Mouse (Mus musculus): ENCODE measurements around the gene Mfsd13b. TPM values are rescaled to one million over a fixed set of nuclear protein-coding genes. Genes with fewer than 3 reads are reported as not detected.
"Not testable (repeated sequence)": the region's sequence is repeated elsewhere in the genome, so short reads cannot be mapped to it uniquely, and the experiment has no call there.

Mfsd13b gene
- polyA plus RNA-seq, 1 experiment = not detected

DNA sequence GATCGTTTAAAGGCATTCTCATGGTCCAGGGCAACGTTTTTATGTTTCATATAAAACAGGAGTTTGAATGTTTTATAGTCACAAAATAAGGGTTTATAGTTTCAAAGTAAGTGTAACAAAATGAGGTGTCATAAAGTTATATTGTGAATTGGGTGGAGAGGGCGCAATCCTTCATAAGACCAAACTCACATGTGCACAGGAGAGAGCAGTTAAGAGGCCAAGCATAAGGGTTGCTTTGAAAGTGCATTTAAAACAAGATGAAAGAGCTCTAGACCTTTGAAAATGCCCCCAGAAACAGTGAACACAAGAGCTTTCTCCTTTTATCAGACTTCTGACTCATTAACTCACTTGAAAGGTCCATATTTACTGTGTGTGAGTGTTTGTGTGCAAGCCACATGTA is 44.0 kb downstream of the Mfsd13b start:
- H3K9me3 ChIP-seq (replicated peaks; ENCODE audit: control insufficient read depth, insufficient read depth, low read length, poor library complexity, severe bottlenecking) = no peaks in the 10 kb centered on the region
- H3K27ac ChIP-seq (ENCODE audit: insufficient read depth, low read length) = no peak overlapping the region
- no peaks in the 10 kb centered on the region for H3K4me1 ChIP-seq (ENCODE audit: control insufficient read depth, insufficient read depth, low read length)
- no peak overlapping the region for H3K9ac ChIP-seq (ENCODE audit: low read depth, poor library complexity, severe bottlenecking)
- H3K36me3 ChIP-seq (ENCODE audit: control insufficient read depth, insufficient read depth, low read length, poor library complexity, severe bottlenecking) = no peaks in the 10 kb centered on the region
- TF ChIP-seq POLR2A (IDR thresholded peaks at IDR 0.05; ENCODE audit: insufficient read depth, low read length) (no peak), EP300 (IDR thresholded peaks at IDR 0.05; ENCODE audit: insufficient read depth, low read depth, low read length) (no peak), CTCF (IDR thresholded peaks at IDR 0.05; ENCODE audit: low read depth, low read length) (no peak)
- no peak overlapping the region for H3K4me3 ChIP-seq (ENCODE audit: low read depth, low read length)
- H3K27me3 ChIP-seq (ENCODE audit: control insufficient read depth, insufficient read depth, low read length, poor library complexity, severe bottlenecking) = no peaks in the 10 kb centered on the region; the same call in 1 of the 2 replicates

DNA sequence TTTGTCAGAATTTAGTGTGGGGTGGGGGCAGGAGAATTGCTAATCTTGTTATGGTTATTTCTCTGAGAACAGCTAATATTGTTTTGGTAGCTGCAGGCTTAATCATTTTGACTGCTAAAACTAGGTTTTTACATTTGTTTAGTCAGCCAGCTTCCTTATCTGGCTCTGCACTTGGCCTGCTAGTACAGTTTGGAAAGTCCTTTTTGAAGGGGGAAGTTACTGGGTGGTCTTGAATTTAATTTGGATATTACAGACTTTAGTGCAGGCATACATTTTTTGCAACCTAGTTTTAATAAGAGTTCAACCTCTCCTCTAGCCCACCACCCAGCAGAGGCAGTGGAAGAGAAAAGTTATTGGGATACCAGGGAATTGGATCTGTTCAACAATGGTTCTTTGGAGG is 47.6 kb downstream of the Mfsd13b start:
- H3K27me3 ChIP-seq (ENCODE audit: control insufficient read depth, insufficient read depth, low read length, poor library complexity, severe bottlenecking); H3K4me3 ChIP-seq (ENCODE audit: low read depth, low read length); H3K27ac ChIP-seq (ENCODE audit: insufficient read depth, low read length); H3K9ac ChIP-seq (ENCODE audit: low read depth, poor library complexity, severe bottlenecking); H3K36me3 ChIP-seq (ENCODE audit: control insufficient read depth, insufficient read depth, low read length, poor library complexity, severe bottlenecking); H3K4me1 ChIP-seq (ENCODE audit: control insufficient read depth, insufficient read depth, low read length); H3K9me3 ChIP-seq (replicated peaks; ENCODE audit: control insufficient read depth, insufficient read depth, low read length, poor library complexity, severe bottlenecking): not testable (repeated sequence)

DNA sequence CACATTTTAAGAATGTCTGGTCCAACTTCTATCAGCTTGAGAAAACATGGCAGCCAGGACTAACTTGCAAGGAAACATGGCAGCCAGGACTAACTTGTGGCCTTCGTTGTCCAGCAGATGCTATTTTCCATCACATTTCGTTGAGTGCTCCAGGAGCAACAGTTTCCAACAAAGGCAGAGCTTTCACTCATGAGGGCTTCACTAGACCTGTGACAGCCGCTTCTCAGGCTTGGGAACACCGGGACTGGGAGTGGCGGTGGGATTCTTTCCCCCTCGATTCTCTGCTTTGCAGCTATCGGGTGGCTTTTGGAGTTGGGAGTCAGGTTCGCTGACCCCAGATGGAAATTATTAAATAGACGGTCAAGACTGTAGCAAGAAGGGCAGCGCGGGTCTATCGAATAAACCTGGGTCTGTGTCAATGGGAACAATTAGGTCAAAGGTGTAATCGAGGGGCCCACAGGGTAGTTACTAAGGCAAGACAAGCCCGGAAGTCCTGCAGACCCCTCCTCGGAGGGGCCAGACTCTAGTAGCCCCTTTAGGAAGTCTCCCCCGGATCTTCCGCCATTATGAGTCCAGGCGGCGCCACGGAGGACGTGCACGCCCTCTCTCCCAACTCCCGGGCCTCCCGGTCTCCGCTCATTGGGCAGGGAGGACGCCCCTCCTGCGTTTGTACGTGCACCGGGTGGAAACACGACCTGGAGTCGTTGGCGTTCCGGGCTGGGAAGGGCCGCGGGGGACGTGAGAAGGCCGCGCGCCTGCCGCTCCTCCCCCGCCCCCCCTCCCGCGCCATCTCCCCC is 51.7 kb downstream of the Mfsd13b start, which contains the start of gene Mettl9:
Gene Mettl9 (plus strand): TSS at position 590 of the 797 bp plus-strand sequence.
- Histone ChIP-seq H3K36me3 (ENCODE audit: control insufficient read depth, insufficient read depth, low read length, poor library complexity, severe bottlenecking) (no peaks in the 10 kb centered on the region), H3K4me3 (ENCODE audit: low read depth, low read length) (peak within 1 kb of the TSS; percentile 90), H3K27ac (ENCODE audit: insufficient read depth, low read length) (no peak within 1 kb of the TSS), H3K9ac (ENCODE audit: low read depth, poor library complexity, severe bottlenecking) (peak within 1 kb of the TSS; percentile 95), H3K9me3 (replicated peaks; ENCODE audit: control insufficient read depth, insufficient read depth, low read length, poor library complexity, severe bottlenecking) (no peaks in the 10 kb centered on the region), H3K4me1 (ENCODE audit: control insufficient read depth, insufficient read depth, low read length) (no peaks in the 10 kb centered on the region), H3K27me3 (ENCODE audit: control insufficient read depth, insufficient read depth, low read length, poor library complexity, severe bottlenecking) (no peaks in the 10 kb centered on the region)
- TF ChIP-seq POLR2A (IDR thresholded peaks at IDR 0.05; ENCODE audit: insufficient read depth, low read length) (peak; percentile 40), CTCF (IDR thresholded peaks at IDR 0.05; ENCODE audit: low read depth, low read length) (no peak), EP300 (IDR thresholded peaks at IDR 0.05; ENCODE audit: insufficient read depth, low read depth, low read length) (no peak)

DNA sequence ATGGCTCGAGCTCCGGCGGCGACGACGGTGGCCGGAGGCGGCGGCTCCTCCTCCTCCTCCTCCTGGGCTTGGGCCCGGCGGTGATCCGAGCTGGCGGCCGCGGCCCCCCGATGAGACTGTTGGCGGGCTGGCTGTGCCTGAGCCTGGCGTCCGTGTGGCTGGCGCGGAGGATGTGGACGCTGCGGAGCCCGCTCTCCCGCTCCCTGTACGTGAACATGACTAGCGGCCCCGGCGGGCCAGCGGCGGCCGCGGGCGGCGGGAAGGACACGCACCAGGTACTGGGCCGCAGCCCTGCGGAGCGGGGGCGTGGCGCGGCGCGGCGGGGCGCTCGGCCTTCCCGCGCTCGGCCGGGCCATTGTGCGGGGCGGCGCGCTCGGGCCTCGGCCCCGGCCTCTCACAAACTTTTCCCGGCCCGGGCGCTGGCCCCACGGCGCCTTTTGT is 52.4 kb downstream of the Mfsd13b start:
- Histone ChIP-seq H3K36me3 (ENCODE audit: control insufficient read depth, insufficient read depth, low read length, poor library complexity, severe bottlenecking) (no peaks in the 10 kb centered on the region), H3K27me3 (ENCODE audit: control insufficient read depth, insufficient read depth, low read length, poor library complexity, severe bottlenecking) (no peaks in the 10 kb centered on the region), H3K27ac (ENCODE audit: insufficient read depth, low read length) (no peak overlapping the region), H3K9ac (ENCODE audit: low read depth, poor library complexity, severe bottlenecking) (peak overlapping the region; percentile 95), H3K9me3 (replicated peaks; ENCODE audit: control insufficient read depth, insufficient read depth, low read length, poor library complexity, severe bottlenecking) (no peaks in the 10 kb centered on the region), H3K4me1 (ENCODE audit: control insufficient read depth, insufficient read depth, low read length) (no peaks in the 10 kb centered on the region), H3K4me3 (ENCODE audit: low read depth, low read length) (peak overlapping the region; percentile 90)
- no peak for TF ChIP-seq POLR2A (IDR thresholded peaks at IDR 0.05; ENCODE audit: insufficient read depth, low read length)
- no peak for TF ChIP-seq CTCF (IDR thresholded peaks at IDR 0.05; ENCODE audit: low read depth, low read length)
- no peak for TF ChIP-seq EP300 (IDR thresholded peaks at IDR 0.05; ENCODE audit: insufficient read depth, low read depth, low read length)

DNA sequence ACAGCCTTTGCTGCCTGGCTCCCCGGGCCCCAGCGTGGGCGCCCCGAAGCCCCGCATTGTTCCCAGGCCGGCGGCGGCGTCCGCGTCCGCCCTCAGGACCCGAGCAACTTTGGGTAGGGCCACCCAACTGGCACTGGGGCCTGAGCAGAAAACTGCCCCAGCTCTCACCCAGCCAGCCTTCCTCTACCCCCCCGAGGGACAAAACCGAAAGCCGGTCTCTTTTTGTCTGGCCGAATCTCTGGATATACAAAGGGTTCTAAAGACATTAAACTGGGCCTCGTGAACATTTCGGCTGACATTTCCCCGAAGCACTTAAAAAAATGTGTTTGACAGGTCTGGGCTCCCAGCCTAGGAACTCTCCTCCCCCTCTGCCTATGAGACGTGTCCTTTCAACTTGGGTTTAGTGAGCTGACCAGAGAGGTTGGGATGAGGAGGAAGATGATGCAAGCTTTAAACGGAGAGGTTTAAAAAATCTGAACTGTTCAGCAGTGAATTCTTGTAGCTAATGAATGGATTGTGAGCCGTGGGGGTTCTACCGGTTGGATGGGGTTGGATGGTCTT is 52.9 kb downstream of the Mfsd13b start:
- Histone ChIP-seq H3K36me3 (ENCODE audit: control insufficient read depth, insufficient read depth, low read length, poor library complexity, severe bottlenecking) (no peaks in the 10 kb centered on the region), H3K27ac (ENCODE audit: insufficient read depth, low read length) (no peak overlapping the region), H3K9me3 (replicated peaks; ENCODE audit: control insufficient read depth, insufficient read depth, low read length, poor library complexity, severe bottlenecking) (no peaks in the 10 kb centered on the region), H3K27me3 (ENCODE audit: control insufficient read depth, insufficient read depth, low read length, poor library complexity, severe bottlenecking) (no peaks in the 10 kb centered on the region), H3K4me3 (ENCODE audit: low read depth, low read length) (peak overlapping the region; percentile 90), H3K4me1 (ENCODE audit: control insufficient read depth, insufficient read depth, low read length) (no peaks in the 10 kb centered on the region), H3K9ac (ENCODE audit: low read depth, poor library complexity, severe bottlenecking) (peak overlapping the region; percentile 95)
- TF ChIP-seq POLR2A (IDR thresholded peaks at IDR 0.05; ENCODE audit: insufficient read depth, low read length) = no peak
- no peak for TF ChIP-seq CTCF (IDR thresholded peaks at IDR 0.05; ENCODE audit: low read depth, low read length)
- TF ChIP-seq EP300 (IDR thresholded peaks at IDR 0.05; ENCODE audit: insufficient read depth, low read depth, low read length) = no peak

DNA sequence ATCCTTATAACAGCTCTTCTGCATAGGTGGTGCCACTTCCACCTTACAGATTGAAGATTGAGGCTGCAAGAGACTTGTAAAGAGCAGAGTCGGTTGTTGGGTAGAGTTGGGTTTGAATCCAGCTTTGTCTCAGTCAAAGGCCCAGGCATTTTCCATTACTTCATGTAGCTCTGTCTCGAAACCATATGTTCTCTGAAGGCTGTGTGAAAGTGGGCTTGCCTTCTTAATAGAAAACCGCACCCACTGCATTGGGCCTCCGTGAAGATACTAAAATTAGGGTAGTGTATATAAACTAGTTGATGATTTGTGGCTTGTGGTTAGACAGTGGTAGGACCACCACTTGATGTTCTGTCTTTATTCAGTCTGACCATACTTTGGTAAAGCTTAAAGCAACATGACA is 58.3 kb downstream of the Mfsd13b start:
- H3K4me3 ChIP-seq (ENCODE audit: low read depth, low read length) = no peak overlapping the region
- H3K27me3 ChIP-seq (ENCODE audit: control insufficient read depth, insufficient read depth, low read length, poor library complexity, severe bottlenecking) = no peaks in the 10 kb centered on the region
- TF ChIP-seq CTCF (IDR thresholded peaks at IDR 0.05; ENCODE audit: low read depth, low read length) = no peak
- no peak for TF ChIP-seq EP300 (IDR thresholded peaks at IDR 0.05; ENCODE audit: insufficient read depth, low read depth, low read length)
- TF ChIP-seq POLR2A (IDR thresholded peaks at IDR 0.05; ENCODE audit: insufficient read depth, low read length) = no peak
- no peaks in the 10 kb centered on the region for H3K36me3 ChIP-seq (ENCODE audit: control insufficient read depth, insufficient read depth, low read length, poor library complexity, severe bottlenecking)
- no peaks in the 10 kb centered on the region; the same call in 1 of the 2 replicates for H3K9me3 ChIP-seq (replicated peaks; ENCODE audit: control insufficient read depth, insufficient read depth, low read length, poor library complexity, severe bottlenecking)
- H3K9ac ChIP-seq (ENCODE audit: low read depth, poor library complexity, severe bottlenecking) = no peak overlapping the region
- H3K27ac ChIP-seq (ENCODE audit: insufficient read depth, low read length) = no peak overlapping the region
- no peaks in the 10 kb centered on the region for H3K4me1 ChIP-seq (ENCODE audit: control insufficient read depth, insufficient read depth, low read length)
